Mouse (Mus musculus) hindbrain, embryonic 14.5 days (tissue): Measurements from ENCODE around the gene Nr1h4. TPM values are rescaled to one million over a fixed set of nuclear protein-coding genes. Genes with fewer than 3 reads are reported as not detected.

Experiments used
- ATAC-seq: fragments of 200-750 bp; cut with Nextera tagmentation; 2 replicates; pipeline ENCODE4 v1.8.0; 2017; ENCODE audit warnings: moderate number of reproducible peaks, mild to moderate bottlenecking, moderate TSS enrichment, moderate library complexity; ENCODE audit not compliant: low FRiP score
- DNase-seq: peaks from one replicate; pipeline ENCODE4 v3.0.0-alpha.2; 2015; ENCODE audit warnings: low spot score
- H3K27ac ChIP-seq: fragments of 300-500 bp; sonication (generic); 2 replicates; pipeline ENCODE4 v1.5.1; 2014; ENCODE audit warnings: mild to moderate bottlenecking, moderate library complexity
- H3K27me3 ChIP-seq: fragments of 300-500 bp; sonication (generic); 2 replicates; pipeline ENCODE4 v1.6.1; 2014; ENCODE audit warnings: mild to moderate bottlenecking, low read length, mixed read lengths; ENCODE audit not compliant: control insufficient read depth, insufficient read depth
- H3K36me3 ChIP-seq: fragments of 300-500 bp; sonication (generic); replicated peaks from 2 replicates; pipeline ENCODE4 v1.6.1; 2014; ENCODE audit not compliant: control insufficient read depth, insufficient read depth
- H3K4me1 ChIP-seq: fragments of 300-500 bp; sonication (generic); replicated peaks from 2 replicates; pipeline ENCODE4 v1.6.1; 2014; ENCODE audit warnings: antibody characterized with exemption, low read length, mixed read lengths; ENCODE audit not compliant: control insufficient read depth, insufficient read depth
- H3K4me2 ChIP-seq: fragments of 300-500 bp; sonication (generic); replicated peaks from 2 replicates; pipeline ENCODE4 v1.6.1; 2014; ENCODE audit warnings: mild to moderate bottlenecking, moderate library complexity
- H3K4me3 ChIP-seq: fragments of 300-500 bp; sonication (generic); replicated peaks from 2 replicates; pipeline ENCODE4 v1.5.1; 2014; ENCODE audit warnings: mild to moderate bottlenecking, low read length
- H3K9ac ChIP-seq: fragments of 300-500 bp; sonication (generic); 2 replicates; pipeline ENCODE4 v1.6.1; 2014
- H3K9me3 ChIP-seq: fragments of 300-500 bp; sonication (generic); 2 replicates; pipeline ENCODE4 v1.6.1; 2016; ENCODE audit warnings: low read length; ENCODE audit not compliant: control insufficient read depth
- WGBS: fragments of 180-500 bp; shearing (Covaris S2); extraction: QIAGEN DNeasy Blood & Tissue Kit; methylation state at CpG from one replicate; pipeline ENCODE4 v1.1.7; 2014; 5-methylcytosine and 5-hydroxymethylcytosine counted together
- polyA plus RNA-seq: library from polyadenylated mRNA; unstranded; fragments of >200 nt; fragmentation: Nextera tagmentation; extraction: Ambion mirVana; gene quantifications from 2 replicates; pipeline ENCODE4 v1.2.1, GENCODE M21; 2014

Gene Nr1h4
- polyA plus RNA-seq, 1 experiment from 2014 or later = 0.12 TPM

DNA sequence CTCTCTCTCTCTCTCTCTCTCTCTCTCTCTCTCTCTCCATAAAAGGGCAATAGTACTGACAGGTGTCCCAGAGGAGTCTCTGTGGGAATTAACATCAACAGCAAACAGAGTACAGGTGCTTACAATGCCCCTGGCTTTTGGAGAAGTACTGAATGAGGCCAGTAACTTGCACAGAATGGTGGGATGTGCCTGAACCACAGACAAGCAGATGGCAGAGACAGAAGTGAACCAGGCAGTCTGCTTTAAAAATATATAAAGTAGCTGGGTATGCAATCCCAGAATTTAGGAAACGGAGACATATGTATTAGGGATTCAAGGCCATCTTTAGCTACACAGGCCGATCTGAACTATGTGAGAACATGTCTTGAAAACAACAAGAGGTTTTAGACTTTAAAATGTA lies 22.8 kb downstream of the Nr1h4 start:
- H3K4me1 ChIP-seq = no peaks in the 10 kb centered on the region
- no peak overlapping the region for H3K27ac ChIP-seq
- H3K4me3 ChIP-seq = no peak overlapping the region
- H3K27me3 ChIP-seq = no peaks in the 10 kb centered on the region
- H3K36me3 ChIP-seq = no peaks in the 10 kb centered on the region
- ATAC-seq (no peak), DNase-seq (no peak)
- no peaks in the 10 kb centered on the region for H3K9me3 ChIP-seq
- 84% methylated on average over 2 of the region's 2 CpGs for WGBS
- H3K4me2 ChIP-seq = no peak overlapping the region
- no peak overlapping the region for H3K9ac ChIP-seq

DNA sequence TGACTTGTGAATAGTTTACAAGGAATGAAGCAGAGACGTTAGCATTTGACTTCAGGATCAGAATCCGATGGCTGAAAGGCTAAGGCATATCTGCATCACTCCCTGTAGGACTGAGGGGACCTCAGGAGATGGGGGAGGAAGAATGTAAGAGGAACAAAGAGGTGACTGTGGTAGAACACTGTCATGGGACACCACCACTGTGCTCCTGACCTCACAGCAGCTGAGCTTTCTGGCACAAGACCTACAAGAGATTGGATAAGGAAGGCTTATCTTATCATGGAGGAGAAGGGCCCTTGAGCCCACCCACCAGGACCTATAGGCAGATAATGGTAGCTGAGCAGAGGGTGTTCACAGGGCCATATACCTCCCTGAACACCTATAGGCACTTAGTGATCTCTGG lies 24.8 kb downstream of the Nr1h4 start:
- 81% methylated on average over 2 of the region's 2 CpGs for WGBS
- no peaks in the 10 kb centered on the region for H3K9me3 ChIP-seq
- ATAC-seq = no peak
- no peak overlapping the region for H3K27ac ChIP-seq
- DNase-seq = no peak
- no peaks in the 10 kb centered on the region for H3K27me3 ChIP-seq
- no peak overlapping the region for H3K4me3 ChIP-seq
- H3K9ac ChIP-seq = no peak overlapping the region
- H3K4me1 ChIP-seq = no peaks in the 10 kb centered on the region
- no peak overlapping the region for H3K4me2 ChIP-seq
- H3K36me3 ChIP-seq = no peaks in the 10 kb centered on the region

DNA sequence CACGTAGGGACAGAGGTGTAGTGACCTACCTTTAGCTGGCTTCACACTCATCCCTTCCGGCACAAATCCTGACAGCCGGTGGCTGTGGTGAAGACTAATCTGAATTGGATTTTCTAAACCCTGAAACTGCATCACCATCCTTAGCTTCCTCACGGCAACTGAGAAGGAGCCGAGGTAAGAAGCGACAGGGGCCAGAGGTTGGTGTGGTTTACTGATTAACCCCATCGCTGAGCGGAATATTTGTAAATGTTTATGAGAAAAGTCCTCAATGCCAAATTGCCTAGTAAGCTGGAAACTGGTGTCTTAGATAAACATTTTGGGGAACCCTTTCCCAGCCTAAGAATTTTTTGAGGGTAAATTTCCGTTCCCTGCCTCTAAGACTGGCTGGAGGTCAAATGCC lies 26.9 kb downstream of the Nr1h4 start:
- WGBS = 91% methylated on average over 9 of the region's 9 CpGs

GRCm38 (mm10) chr10:89505592-89505955 lies 27.8 kb downstream of the Nr1h4 start:
- Histone ChIP-seq H3K27me3 (no peaks in the 10 kb centered on the region), H3K4me3 (no peak overlapping the region), H3K4me1 (no peaks in the 10 kb centered on the region), H3K4me2 (no peak overlapping the region), H3K27ac (no peak overlapping the region), H3K36me3 (no peaks in the 10 kb centered on the region), H3K9ac (no peak overlapping the region), H3K9me3 (no peaks in the 10 kb centered on the region)
- ATAC-seq (no peak), DNase-seq (no peak)
- WGBS = 79% methylated on average over 5 of the region's 5 CpGs

More for the DNA sequence above, 26.9 kb downstream of the Nr1h4 start:
- no peaks in the 10 kb centered on the region for H3K4me1 ChIP-seq
- ATAC-seq = no peak
- no peak for DNase-seq
- no peak overlapping the region for H3K4me3 ChIP-seq
- H3K36me3 ChIP-seq = no peaks in the 10 kb centered on the region
- H3K4me2 ChIP-seq = no peak overlapping the region
- no peaks in the 10 kb centered on the region for H3K27me3 ChIP-seq
- no peaks in the 10 kb centered on the region for H3K9me3 ChIP-seq
- H3K27ac ChIP-seq = no peak overlapping the region
- no peak overlapping the region for H3K9ac ChIP-seq

- no peaks in the 10 kb centered on the region for H3K9me3 ChIP-seq
- H3K36me3 ChIP-seq = no peaks in the 10 kb centered on the region
- H3K27me3 ChIP-seq = no peaks in the 10 kb centered on the region
- no peak for ATAC-seq
- 89% methylated on average over 10 of the region's 10 CpGs for WGBS
- H3K4me3 ChIP-seq = no peak overlapping the region
- no peaks in the 10 kb centered on the region for H3K4me1 ChIP-seq
- no peak overlapping the region for H3K9ac ChIP-seq
- H3K27ac ChIP-seq = no peak overlapping the region
- no peak for DNase-seq
- H3K4me2 ChIP-seq = no peak overlapping the region
These were observed 28.3 kb downstream of the Nr1h4 start for GRCm38 (mm10) chr10:89504952-89505591.

DNA sequence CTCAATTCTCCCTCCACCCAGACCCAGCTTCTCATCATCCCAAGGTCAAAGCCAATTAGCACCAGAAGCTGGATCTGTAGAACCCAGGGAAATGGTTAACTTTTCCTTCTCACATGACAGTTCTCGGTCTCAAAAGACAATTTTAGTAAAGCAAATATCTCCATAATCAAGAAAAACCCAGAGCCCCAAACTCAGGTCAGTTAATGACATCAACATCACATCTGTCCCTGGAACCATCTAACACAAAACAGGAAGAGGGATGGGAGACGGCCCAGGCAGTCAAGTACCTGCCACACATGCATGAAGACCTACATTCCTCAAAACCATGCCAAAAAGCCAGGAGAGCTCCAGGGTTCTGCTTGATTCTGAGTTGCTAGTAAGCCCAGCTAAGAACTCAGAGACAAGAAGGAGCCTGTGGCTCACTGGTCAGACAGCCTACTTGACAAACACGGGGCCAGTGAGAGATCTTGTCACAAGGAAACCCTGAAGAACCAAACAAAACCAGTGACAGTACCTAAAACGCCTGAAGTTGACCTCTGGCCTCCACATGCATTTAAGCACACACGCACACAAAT lies 30.3 kb downstream of the Nr1h4 start:
- Histone ChIP-seq H3K27ac (no peak overlapping the region), H3K27me3 (no peaks in the 10 kb centered on the region), H3K9me3 (no peaks in the 10 kb centered on the region), H3K36me3 (no peaks in the 10 kb centered on the region), H3K4me2 (no peak overlapping the region), H3K4me3 (no peak overlapping the region), H3K4me1 (no peaks in the 10 kb centered on the region), H3K9ac (no peak overlapping the region)
- 63% methylated on average over 5 of the region's 5 CpGs for WGBS
- ATAC-seq (no peak), DNase-seq (no peak)

DNA sequence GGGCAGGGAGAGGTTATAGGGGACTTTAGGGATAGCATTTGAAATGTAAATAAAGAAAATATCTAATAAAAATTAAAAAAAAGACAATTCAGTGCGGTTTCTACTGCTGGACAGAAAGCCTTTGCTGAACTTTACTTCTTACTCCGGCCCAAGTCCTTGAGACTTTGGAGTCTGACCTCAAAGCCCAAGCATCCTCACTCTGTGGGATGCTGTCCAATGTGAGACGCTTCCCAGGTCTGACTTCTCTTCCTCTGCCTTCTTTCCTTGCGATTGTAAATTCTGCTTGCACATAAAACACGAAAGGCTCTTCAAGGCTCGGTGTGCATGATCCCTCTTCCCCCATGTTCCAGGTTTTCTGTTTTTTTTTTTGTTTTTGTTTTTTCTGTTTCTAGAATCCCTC lies 31.5 kb downstream of the Nr1h4 start:
- no peak overlapping the region for H3K27ac ChIP-seq
- WGBS = 93% methylated on average over 6 of the region's 6 CpGs
- H3K9ac ChIP-seq = no peak overlapping the region
- H3K9me3 ChIP-seq = no peaks in the 10 kb centered on the region
- H3K27me3 ChIP-seq = no peaks in the 10 kb centered on the region
- no peak for DNase-seq
- no peaks in the 10 kb centered on the region for H3K4me1 ChIP-seq
- no peak for ATAC-seq
- H3K4me2 ChIP-seq = no peak overlapping the region
- H3K4me3 ChIP-seq = no peak overlapping the region
- H3K36me3 ChIP-seq = no peaks in the 10 kb centered on the region

DNA sequence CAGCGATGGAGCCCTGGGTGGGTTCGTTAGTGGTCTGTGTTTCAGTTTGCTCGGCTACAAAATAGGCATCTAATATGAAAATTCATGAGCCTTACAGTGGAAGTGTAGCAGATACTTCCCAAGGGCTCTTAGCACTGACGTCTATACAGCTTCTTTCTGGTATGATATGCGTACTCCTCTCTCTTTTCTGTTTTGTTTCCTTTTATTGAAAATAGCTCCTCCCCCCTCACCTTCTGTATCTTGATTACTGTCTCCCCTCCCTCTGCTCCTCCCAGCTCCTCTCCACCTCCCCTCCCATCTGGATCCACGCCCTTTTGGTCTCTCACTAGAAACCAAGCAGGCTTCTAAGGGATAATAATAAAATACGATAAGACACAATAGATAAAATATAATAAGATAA lies 37.8 kb downstream of the Nr1h4 start:
- Histone ChIP-seq H3K9me3 (no peaks in the 10 kb centered on the region), H3K4me3 (no peak overlapping the region), H3K4me1 (no peaks in the 10 kb centered on the region), H3K27me3 (peaks cover 12% of the 10 kb centered on the region; the same call in 1 of the 2 replicates), H3K27ac (no peak overlapping the region), H3K36me3 (no peaks in the 10 kb centered on the region), H3K9ac (no peak overlapping the region), H3K4me2 (no peak overlapping the region)
- DNase-seq (no peak), ATAC-seq (no peak)
- 80% methylated on average over 7 of the region's 7 CpGs for WGBS

GRCm38 (mm10) chr10:89491321-89491720 lies 42.1 kb downstream of the Nr1h4 start:
- Histone ChIP-seq H3K9ac (no peak overlapping the region), H3K4me3 (no peak overlapping the region), H3K36me3 (no peaks in the 10 kb centered on the region), H3K4me2 (no peak overlapping the region), H3K27me3 (peaks cover 12% of the 10 kb centered on the region; the same call in 1 of the 2 replicates), H3K9me3 (no peaks in the 10 kb centered on the region), H3K4me1 (no peaks in the 10 kb centered on the region), H3K27ac (no peak overlapping the region)
- DNase-seq (no peak), ATAC-seq (no peak)
- WGBS = 10% methylated on average over 3 of the region's 3 CpGs

- ATAC-seq = no peak
- Histone ChIP-seq H3K27ac (no peak overlapping the region), H3K9me3 (no peaks in the 10 kb centered on the region), H3K4me3 (no peak overlapping the region), H3K9ac (no peak overlapping the region), H3K27me3 (peaks cover 12% of the 10 kb centered on the region; the same call in 1 of the 2 replicates), H3K4me2 (no peak overlapping the region), H3K4me1 (no peaks in the 10 kb centered on the region), H3K36me3 (no peaks in the 10 kb centered on the region)
- 93% methylated on average over 3 of the region's 3 CpGs for WGBS
- DNase-seq = no peak
These were observed 43.1 kb downstream of the Nr1h4 start for GRCm38 (mm10) chr10:89490250-89490649.
